Mouse (Mus musculus) forebrain, postnatal 0 days (tissue): ENCODE measurements at regions not wholly inside any gene's neighbourhood (a gene's known extent, or its start where the extent isn't known, plus 50 kb on each side); places are given as distances from the start of the nearest gene placed in this dataset.

ENCODE experiments used
- ATAC-seq: fragments of 200-750 bp; cut with Nextera tagmentation; 2 replicates; pipeline ENCODE4 v1.8.0; 2017; ENCODE audit warnings: mild to moderate bottlenecking, moderate library complexity
- DNase-seq: peaks from one replicate; pipeline ENCODE4 v3.0.0-alpha.2; 2015
- H3K27ac ChIP-seq: fragments of 300-500 bp; sonication (generic); 2 replicates; pipeline ENCODE4 v1.5.1; 2014; ENCODE audit warnings: low read depth, mild to moderate bottlenecking, antibody characterized with exemption, low read length, moderate library complexity, mixed read lengths
- H3K27me3 ChIP-seq: fragments of 300-500 bp; sonication (generic); 2 replicates; pipeline ENCODE4 v1.6.1; 2014; ENCODE audit warnings: mild to moderate bottlenecking, low read length, mixed read lengths; ENCODE audit not compliant: insufficient read depth
- H3K36me3 ChIP-seq: fragments of 300-500 bp; sonication (generic); 2 replicates; pipeline ENCODE4 v1.6.1; 2014; ENCODE audit warnings: mild to moderate bottlenecking, moderate library complexity; ENCODE audit not compliant: insufficient read depth
- H3K4me1 ChIP-seq: fragments of 300-500 bp; sonication (generic); 2 replicates; pipeline ENCODE4 v1.6.1; 2014; ENCODE audit warnings: antibody characterized with exemption; ENCODE audit not compliant: insufficient read depth
- H3K4me2 ChIP-seq: fragments of 300-500 bp; sonication (generic); 2 replicates; pipeline ENCODE4 v1.6.1; 2014; ENCODE audit warnings: low read depth, mild to moderate bottlenecking, moderate library complexity
- H3K4me3 ChIP-seq: fragments of 300-500 bp; sonication (generic); 2 replicates; pipeline ENCODE4 v1.5.1; 2014; ENCODE audit warnings: low read depth, low read length, mixed read lengths
- H3K9ac ChIP-seq: fragments of 300-500 bp; sonication (generic); 2 replicates; pipeline ENCODE4 v1.6.1; 2014; ENCODE audit warnings: mild to moderate bottlenecking
- H3K9me3 ChIP-seq: fragments of 300-500 bp; sonication (generic); 2 replicates; pipeline ENCODE4 v1.6.1; 2016; ENCODE audit warnings: low read length
- CTCF ChIP-seq: sonication (generic); IDR thresholded peaks from 2 replicates; pipeline ENCODE4 v1.5.1; 2016; ENCODE audit warnings: antibody characterized with exemption, control low read depth, low read depth
- WGBS: fragments of 180-500 bp; shearing (Covaris S2); extraction: QIAGEN DNeasy Blood & Tissue Kit; methylation state at CpG from one replicate; pipeline ENCODE4 v1.1.7; 2014; 5-methylcytosine and 5-hydroxymethylcytosine counted together

- DNase-seq (no peak), ATAC-seq (no peak)
- Histone ChIP-seq H3K4me2 (no peak overlapping the region), H3K4me3 (no peak overlapping the region), H3K9me3 (no peaks in the 10 kb centered on the region), H3K27ac (no peak overlapping the region), H3K4me1 (no peaks in the 10 kb centered on the region), H3K27me3 (no peaks in the 10 kb centered on the region; the same call in 1 of the 2 replicates), H3K9ac (no peak overlapping the region), H3K36me3 (no peaks in the 10 kb centered on the region)
- WGBS: 60% methylated on average over 8 of the region's 8 CpGs
- no peak for TF ChIP-seq CTCF
These were observed 287.8 kb downstream of the Zfp326 start for GRCm38 (mm10) chr5:106164190-106164589.

GRCm38 (mm10) chr5:106162981-106163653, 286.8 kb downstream of the Zfp326 start:
- no peak overlapping the region for H3K27ac ChIP-seq
- H3K9ac ChIP-seq: no peak overlapping the region
- H3K4me2 ChIP-seq: no peak overlapping the region
- no peaks in the 10 kb centered on the region for H3K4me1 ChIP-seq
- DNase-seq: peak; percentile 55
- no peaks in the 10 kb centered on the region; the same call in 1 of the 2 replicates for H3K27me3 ChIP-seq
- TF ChIP-seq CTCF: no peak
- no peaks in the 10 kb centered on the region for H3K36me3 ChIP-seq
- WGBS: 24% methylated on average over 12 of the region's 12 CpGs
- H3K4me3 ChIP-seq: no peak overlapping the region
- H3K9me3 ChIP-seq: no peaks in the 10 kb centered on the region
- ATAC-seq: peak; percentile 51

GRCm38 (mm10) chr5:106139109-106139508, 262.7 kb downstream of the Zfp326 start:
- no peak overlapping the region for H3K4me3 ChIP-seq
- DNase-seq (no peak), ATAC-seq (no peak)
- TF ChIP-seq CTCF: no peak
- no peaks in the 10 kb centered on the region for H3K4me1 ChIP-seq
- no peak overlapping the region for H3K27ac ChIP-seq
- H3K27me3 ChIP-seq: no peaks in the 10 kb centered on the region
- no peaks in the 10 kb centered on the region for H3K9me3 ChIP-seq
- H3K9ac ChIP-seq: no peak overlapping the region
- no peaks in the 10 kb centered on the region for H3K36me3 ChIP-seq
- no peak overlapping the region for H3K4me2 ChIP-seq

- WGBS: 33% methylated on average over 3 of the region's 3 CpGs
- no peak for ATAC-seq
- Histone ChIP-seq H3K27me3 (no peaks in the 10 kb centered on the region), H3K4me2 (no peak overlapping the region), H3K36me3 (no peaks in the 10 kb centered on the region), H3K27ac (no peak overlapping the region), H3K4me1 (no peaks in the 10 kb centered on the region), H3K4me3 (no peak overlapping the region), H3K9ac (no peak overlapping the region), H3K9me3 (no peaks in the 10 kb centered on the region)
- TF ChIP-seq CTCF: no peak
- no peak for DNase-seq
These were observed 246.6 kb downstream of the Zfp326 start for GRCm38 (mm10) chr5:106122928-106123327.

- Histone ChIP-seq H3K4me3 (no peak overlapping the region), H3K27ac (no peak overlapping the region), H3K9me3 (no peaks in the 10 kb centered on the region), H3K4me2 (no peak overlapping the region), H3K36me3 (no peaks in the 10 kb centered on the region), H3K4me1 (no peaks in the 10 kb centered on the region), H3K9ac (no peak overlapping the region), H3K27me3 (no peaks in the 10 kb centered on the region)
- 62% methylated on average over 1 of the region's 1 CpGs for WGBS
- DNase-seq (no peak), ATAC-seq (no peak)
- TF ChIP-seq CTCF: no peak
These were observed 243.2 kb downstream of the Zfp326 start for GRCm38 (mm10) chr5:106119584-106119983.

GRCm38 (mm10) chr5:106113186-106113585, 236.8 kb downstream of the Zfp326 start:
- Histone ChIP-seq H3K9me3 (no peaks in the 10 kb centered on the region), H3K4me3 (no peak overlapping the region), H3K9ac (no peak overlapping the region), H3K27me3 (no peaks in the 10 kb centered on the region), H3K4me1 (no peaks in the 10 kb centered on the region), H3K4me2 (no peak overlapping the region), H3K36me3 (no peaks in the 10 kb centered on the region), H3K27ac (no peak overlapping the region)
- whole genome bisulfite sequencing: 95% methylated on average over 3 of the region's 3 CpGs
- no peak for TF ChIP-seq CTCF
- ATAC-seq (no peak), DNase-seq (no peak)

GRCm38 (mm10) chr5:106108474-106108971, 232.2 kb downstream of the Zfp326 start:
- ATAC-seq: no peak
- Histone ChIP-seq H3K4me2 (no peak overlapping the region), H3K36me3 (no peaks in the 10 kb centered on the region), H3K9me3 (no peaks in the 10 kb centered on the region), H3K27ac (no peak overlapping the region), H3K27me3 (no peaks in the 10 kb centered on the region), H3K4me3 (no peak overlapping the region), H3K4me1 (no peaks in the 10 kb centered on the region), H3K9ac (no peak overlapping the region)
- WGBS: 46% methylated on average over 8 of the region's 8 CpGs
- no peak for DNase-seq
- no peak for TF ChIP-seq CTCF
